Mouse (Mus musculus) MEL (cell line): Measurements from ENCODE around the gene Zfp366.

Experiments
- CTCF ChIP-seq, 3 experiments: IDR thresholded peaks in 2 of 3; conservative IDR thresholded peaks in 1 of 3; 2 replicates each; pipeline ENCODE4 v1.5.1; 2011 to 2012; ENCODE audit warnings: low read length in 3 of 3, low read depth in 2 of 3, mild to moderate bottlenecking in 2 of 3, improper control_type of control experiment in 1 of 3, inconsistent platforms in 1 of 3, mixed read lengths in 1 of 3, moderate library complexity in 1 of 3; ENCODE audit not compliant: control insufficient read depth in 1 of 3, insufficient read depth in 1 of 3, poor library complexity in 1 of 3, severe bottlenecking in 1 of 3
- EP300 ChIP-seq, 2 experiments: IDR thresholded peaks; 2 replicates each; pipeline ENCODE4 v1.6.1; 2011; ENCODE audit warnings: improper control_type of control experiment in 2 of 2, low read length in 2 of 2, low read depth in 1 of 2, mild to moderate bottlenecking in 1 of 2
- MAX ChIP-seq: IDR thresholded peaks from 2 replicates; pipeline ENCODE4 v1.6.1; 2011; ENCODE audit warnings: low read length, improper control_type of control experiment
- MYC ChIP-seq: IDR thresholded peaks from 2 replicates; pipeline ENCODE4 v1.6.1; 2011; ENCODE audit warnings: low read depth, mild to moderate bottlenecking, low read length, improper control_type of control experiment, moderate library complexity
- POLR2AphosphoS2 ChIP-seq: IDR thresholded peaks from 2 replicates; pipeline ENCODE4 v1.6.1; 2011; ENCODE audit warnings: low read length, improper control_type of control experiment
- ZC3H11A ChIP-seq: IDR thresholded peaks from 2 replicates; pipeline ENCODE4 v1.6.1; 2012; ENCODE audit warnings: low read depth, mild to moderate bottlenecking, inconsistent platforms, low read length, improper control_type of control experiment

DNA sequence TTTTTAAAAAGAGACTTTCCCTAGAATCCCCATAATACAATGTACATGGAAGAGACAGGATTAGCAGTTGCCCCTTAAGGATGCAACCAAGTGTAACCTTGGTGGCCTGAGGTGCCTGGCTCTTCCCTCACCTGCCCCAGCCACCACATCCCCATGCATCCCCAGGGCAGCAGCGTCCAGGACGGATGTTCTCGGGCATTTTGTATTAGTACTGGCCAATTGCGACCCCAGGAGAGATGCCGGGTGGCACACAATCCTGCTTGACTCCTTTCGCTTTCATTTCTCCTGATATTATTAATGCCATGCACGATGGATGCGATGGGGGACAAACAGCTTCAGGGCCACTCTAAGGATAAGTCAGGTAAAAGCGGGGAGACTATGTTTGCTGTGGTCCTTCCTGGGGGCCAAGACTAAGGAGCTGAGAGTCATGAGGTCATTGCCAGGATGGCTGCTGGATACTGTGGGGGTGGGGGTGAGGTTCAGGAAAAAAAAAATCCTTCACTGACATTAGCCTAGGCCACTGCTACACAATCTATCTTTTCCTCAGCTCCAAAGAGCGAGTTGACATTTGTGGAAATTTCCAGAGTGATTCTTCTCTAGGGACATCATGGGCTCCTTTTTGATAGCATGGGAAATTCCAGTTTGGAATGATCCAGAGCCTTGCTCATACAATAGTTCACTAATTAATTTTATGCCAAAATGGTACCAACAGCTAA is 1.7 kb downstream of the Zfp366 start:
- no peak for TF ChIP-seq CTCF (IDR thresholded peaks at IDR 0.05 in 2 of 3, conservative IDR thresholded peaks at IDR 0.05 in 1 of 3; ENCODE audit: control insufficient read depth in 1 of 3, insufficient read depth in 1 of 3, low read depth in 2 of 3, low read length in 3 of 3, poor library complexity in 1 of 3, severe bottlenecking in 1 of 3)
- TF ChIP-seq MAX = no peak
- TF ChIP-seq EP300 (IDR thresholded peaks at IDR 0.05; ENCODE audit: low read depth in 1 of 2, low read length in 2 of 2) = no peak
- no peak for TF ChIP-seq MYC
- no peak for TF ChIP-seq POLR2AphosphoS2
- TF ChIP-seq ZC3H11A = no peak
